Mouse (Mus musculus) B cell, adult 2 months (primary cell): ENCODE measurements around the gene Ankrd34a.
A peak's percentile ranks its signal among the peaks of the same experiment; 100 is the strongest.

Experiments used
- DNase-seq, 2 experiments: peaks; one replicate each; pipeline ENCODE4 v3.0.0; 2022

The Ankrd34a gene

DNA sequence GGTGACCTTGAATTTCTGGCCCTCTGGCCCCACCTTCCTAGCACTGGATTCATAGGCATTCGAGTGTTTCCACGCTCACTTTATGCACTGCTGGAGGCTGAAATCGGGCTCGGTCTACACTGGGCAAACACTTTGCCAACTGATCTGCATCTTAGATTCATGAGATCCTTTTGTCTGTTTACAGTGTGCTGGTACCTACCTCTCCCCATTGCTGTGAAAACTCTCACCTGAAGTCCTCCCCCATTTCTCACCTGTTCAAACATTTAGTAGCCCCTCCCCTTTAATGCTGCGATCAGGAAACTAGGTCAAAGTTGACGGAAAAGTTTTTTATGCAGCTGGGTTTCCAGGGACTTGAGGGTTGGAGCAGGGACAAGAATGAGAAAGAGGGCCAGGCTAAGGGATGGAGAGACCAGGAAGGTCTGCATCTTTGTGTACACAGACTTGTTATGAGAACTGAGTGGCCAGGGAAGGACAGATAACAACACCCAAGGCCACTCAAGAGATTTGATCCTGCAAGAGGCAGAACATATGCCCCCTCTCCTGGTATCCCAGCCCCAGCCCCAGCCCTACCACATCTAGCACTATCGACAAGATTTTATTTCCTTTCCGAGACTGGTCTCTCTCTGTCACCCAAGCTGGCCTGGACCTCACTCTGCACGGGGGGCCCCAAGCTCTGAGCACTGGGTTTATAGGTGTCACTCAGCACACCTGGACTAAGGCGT, 32.4 kb upstream of the Ankrd34a start:
- no peak for DNase-seq

DNA sequence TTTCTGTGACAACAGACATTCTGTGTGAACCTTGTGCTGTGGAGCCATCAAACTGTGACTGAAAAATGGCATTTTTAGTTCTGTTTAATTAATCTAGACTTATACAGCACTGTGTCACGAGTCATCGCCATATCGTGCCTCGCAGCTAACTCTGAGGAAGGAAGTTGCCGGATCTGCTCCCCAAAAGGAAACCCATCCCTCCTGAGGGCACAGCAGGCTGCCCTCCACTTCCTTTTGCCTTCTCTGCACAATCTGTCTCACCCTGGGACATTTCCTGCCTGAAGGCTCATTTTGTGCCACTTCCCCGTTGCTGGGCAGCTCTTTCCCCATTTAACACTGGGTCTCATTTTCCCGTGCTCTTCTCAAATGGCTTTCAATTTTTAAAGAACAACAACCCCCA, 31.8 kb upstream of the Ankrd34a start:
- DNase-seq = peak; percentile 71 to 75

DNA sequence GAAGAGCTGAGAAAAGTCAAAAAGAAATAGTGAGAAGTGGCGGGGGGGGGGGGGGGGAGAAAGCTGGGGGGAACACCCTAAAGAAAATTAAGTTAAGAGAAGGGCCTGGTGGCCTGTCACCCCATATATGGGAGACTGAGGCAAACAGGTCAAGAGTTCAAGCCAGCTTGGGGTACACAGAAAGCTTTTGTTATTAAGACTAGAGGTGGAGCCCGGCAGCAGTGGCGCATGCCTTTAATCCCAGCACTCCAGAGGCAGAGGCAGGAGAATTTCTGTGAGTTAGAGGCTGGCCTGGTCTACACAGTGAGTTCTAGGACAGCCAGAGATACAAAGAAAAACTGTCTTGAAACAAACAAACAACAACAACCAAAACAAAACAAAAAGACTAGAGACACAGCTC, 31.3 kb upstream of the Ankrd34a start:
- DNase-seq = no peak

DNA sequence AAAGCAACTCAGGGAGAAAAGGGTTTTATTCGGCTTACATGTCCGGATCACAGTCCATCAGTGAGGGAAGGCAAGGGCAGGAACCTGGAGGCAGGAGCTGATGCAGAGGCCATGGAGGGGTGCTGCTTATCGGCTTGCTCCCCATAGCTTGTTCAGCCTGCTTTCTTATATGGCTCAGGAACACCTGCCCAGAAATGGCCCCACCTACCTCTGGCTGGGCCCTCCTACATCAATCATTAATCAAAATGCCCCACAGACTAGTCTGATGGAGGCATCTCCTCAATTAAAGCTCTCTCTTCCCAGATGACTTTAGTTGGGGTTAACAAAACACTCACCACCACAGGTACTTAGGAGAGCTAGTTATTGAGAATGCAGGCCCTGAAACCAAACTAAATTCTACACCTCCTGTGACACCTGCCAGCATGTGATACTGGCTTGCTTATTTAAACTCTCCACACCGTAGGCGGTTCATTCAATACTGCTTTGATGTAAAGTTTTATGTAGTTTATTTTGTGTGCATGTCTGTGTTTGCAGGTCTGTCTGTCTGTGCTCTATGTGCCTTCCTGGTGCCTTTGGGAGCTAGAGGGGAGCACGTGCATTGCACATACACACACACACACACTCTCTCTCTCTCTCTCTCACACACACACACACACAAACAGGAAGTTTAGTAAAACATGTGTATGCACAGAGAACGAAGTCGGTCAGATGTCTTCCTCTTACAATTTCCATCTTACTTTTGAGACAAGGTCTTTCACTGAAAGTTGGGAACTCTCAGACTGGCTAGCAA, 29.6 kb upstream of the Ankrd34a start:
- no peak for DNase-seq

DNA sequence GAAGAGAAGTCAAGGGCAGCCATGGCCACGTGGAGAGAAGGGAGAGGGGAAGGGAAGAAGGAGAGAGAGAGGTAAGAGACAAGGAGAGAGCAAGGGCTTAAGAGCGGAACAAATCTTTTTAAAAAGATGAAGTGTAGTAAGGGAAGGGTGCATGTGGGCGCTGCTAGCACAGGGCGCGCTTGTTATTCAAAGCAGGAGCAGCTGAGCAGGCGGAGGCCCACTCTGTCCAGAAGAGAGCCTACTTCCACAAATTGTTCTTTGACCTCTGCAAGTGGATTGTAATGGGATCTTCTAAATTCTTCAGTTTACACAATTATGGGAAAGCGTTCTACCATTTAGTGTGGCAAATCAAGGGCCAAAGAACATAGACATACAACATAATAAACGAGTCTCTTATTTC, 27.8 kb upstream of the Ankrd34a start:
- DNase-seq = no peak

DNA sequence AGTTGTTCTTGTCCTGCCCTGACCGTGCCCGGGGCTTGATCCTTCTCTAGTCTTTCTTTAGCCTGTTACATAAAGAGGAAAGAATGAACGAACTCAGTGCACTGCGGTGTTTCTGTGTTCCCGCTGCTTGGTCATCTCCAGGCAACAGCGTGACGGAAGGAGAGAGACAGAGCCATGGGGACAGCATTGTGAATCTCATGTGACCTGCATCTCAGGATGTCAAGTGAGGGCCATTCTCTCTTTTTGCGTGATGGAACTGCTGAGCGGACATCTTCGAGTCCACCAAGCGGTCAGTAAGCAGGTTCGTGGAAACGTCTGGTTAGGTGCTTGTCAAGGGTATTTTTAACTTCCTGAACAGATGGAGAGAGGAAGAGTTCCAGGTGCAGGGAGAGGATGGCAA, 26.9 kb upstream of the Ankrd34a start:
- no peak for DNase-seq

DNA sequence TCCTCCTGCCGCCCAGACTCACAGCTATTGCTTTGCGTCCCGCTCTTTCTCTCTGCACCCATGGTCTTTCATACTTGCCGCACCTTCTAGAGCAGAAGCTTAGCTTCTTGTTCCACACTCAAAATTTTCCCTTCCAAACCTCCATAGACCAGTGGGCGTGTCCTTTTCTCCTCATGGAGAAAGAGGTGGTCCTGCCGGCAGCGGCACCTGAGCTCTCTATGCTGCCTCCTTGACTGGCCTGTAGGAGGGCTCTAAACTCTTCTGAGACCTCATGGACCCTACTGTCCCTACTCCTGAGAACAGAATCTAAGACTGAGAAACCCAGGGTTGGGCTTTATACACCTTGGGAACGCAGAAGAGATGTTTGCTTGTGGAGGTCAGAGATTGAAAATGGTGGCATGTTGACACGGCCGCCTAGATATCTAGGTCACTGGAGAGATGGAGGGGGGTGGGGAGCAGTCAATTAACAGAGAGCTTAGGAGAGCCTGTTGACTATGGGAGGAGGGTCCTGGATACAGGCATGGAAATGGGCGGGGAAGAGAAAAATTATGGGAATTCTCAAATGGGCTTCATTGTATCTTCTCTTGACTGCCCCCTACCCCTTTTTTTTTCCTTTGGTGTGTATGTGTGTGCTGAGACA, 26.4 kb upstream of the Ankrd34a start:
- DNase-seq = no peak

DNA sequence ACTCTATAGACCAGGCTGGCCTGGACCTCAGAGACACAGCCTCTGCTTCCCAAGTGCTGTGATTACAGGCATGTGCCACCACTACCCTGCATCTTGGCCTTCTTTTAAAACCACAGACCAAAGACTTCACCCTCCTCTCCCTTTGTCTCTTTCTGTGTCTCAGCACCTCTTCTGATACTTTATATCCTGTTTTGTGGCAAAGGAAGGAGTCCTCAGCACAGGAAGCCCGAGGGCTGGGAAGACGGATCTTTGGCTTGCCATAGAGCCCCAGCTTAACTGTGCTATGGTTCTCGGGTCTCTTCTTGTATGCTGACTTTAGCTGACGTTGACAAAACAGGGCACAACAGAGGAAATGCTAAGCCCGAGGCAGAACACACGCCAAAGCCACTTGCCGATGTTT, 25.8 kb upstream of the Ankrd34a start:
- DNase-seq = no peak

DNA sequence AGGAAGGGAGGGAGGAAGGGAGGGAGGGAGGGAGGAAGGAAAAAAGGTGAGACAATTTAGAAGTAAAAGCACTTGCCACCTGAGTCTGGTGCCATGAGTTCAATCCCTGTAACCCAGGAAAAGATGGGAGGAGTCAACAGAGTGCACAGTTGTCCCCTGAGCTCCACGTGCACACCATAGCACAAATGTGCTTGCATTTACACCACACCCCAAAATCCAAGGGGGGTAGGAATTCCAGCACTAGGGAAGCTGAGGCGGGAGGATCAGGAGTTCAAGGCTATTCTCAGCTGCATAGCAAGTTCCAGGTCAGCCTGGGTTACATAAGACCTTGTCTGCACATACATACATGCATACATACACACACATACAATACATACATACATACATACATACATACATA, 25.1 kb upstream of the Ankrd34a start:
- DNase-seq = no peak

DNA sequence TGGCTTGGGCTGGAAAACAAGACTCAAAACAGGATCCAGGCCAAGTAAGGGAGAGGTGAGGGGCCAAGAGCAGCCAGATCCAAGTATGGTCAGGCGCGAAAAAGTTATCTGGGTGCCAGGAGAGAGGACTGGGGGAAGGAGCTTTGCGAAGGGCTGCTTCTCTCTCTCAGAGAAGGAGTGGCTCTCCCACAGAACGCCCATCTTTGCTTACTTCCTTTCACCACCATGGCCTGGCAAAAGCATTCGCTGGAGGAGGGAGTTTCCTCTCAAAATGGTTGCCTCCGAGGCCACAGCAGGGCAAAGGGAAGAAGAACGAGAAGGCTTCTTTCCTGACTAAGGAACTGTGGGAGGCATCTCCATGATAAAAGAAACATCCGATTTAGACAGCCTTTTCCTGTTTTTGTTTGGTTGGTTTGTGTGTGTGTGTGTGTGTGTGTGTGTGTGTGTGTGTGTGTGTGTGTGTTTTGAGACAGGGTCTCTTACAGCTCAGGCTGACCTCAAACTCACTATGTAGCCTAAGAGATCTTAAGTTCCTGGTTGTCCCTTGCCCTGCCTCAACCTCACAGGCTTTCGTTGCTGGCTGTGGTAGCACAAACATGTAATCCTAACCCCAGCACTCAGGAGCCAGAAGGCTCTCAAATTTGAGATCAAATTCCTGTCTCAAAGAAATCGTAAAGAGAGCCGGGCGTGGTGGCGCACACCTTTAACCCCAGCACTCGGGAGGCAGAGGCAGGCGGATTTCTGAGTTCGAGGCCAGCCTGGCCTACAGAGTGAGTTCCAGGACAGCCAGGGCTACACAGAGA, 24.3 kb upstream of the Ankrd34a start:
- no peak for DNase-seq

DNA sequence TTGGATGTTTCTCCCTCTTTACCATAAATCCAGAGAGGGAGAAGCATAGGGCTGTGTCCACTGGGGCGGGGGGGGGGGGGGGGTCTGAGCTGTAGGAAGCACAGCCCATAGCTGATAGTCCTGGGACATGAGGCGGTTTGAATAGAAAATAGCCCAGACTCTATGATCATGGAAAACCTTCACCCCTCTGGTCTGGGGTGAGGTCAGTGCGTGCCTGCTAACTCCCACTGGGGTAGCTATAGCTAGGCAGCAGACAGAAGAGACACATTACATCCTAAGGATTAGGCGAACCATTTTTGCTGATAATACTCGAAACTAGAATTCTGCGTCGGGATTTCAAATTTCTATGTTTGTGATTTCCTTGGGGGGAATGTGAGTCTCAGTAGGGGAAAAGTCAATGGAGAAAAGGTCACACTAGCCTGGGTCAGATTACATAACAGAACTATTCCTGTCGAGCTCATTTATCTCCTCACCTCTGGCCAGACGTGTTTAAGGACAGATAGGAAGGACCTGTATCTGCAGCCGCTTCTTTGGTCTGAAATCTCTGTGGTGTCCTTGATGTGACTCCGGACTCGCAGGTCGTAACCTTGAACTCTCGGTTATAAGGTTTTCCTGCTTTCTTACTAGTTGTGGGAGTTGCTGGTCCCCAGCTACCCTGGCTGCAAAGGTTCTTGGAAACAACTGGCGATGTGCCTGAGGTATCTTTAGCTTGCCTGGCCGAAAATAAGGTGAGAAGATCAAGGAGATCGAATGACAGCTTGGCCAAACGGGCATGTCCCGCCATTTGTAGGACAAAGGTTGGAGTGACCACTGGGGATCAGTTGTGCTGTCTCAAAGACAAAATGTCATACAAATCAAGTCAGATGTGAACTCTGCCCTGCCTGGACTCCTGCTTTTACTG, 22.6 kb upstream of the Ankrd34a start:
- no peak for DNase-seq

DNA sequence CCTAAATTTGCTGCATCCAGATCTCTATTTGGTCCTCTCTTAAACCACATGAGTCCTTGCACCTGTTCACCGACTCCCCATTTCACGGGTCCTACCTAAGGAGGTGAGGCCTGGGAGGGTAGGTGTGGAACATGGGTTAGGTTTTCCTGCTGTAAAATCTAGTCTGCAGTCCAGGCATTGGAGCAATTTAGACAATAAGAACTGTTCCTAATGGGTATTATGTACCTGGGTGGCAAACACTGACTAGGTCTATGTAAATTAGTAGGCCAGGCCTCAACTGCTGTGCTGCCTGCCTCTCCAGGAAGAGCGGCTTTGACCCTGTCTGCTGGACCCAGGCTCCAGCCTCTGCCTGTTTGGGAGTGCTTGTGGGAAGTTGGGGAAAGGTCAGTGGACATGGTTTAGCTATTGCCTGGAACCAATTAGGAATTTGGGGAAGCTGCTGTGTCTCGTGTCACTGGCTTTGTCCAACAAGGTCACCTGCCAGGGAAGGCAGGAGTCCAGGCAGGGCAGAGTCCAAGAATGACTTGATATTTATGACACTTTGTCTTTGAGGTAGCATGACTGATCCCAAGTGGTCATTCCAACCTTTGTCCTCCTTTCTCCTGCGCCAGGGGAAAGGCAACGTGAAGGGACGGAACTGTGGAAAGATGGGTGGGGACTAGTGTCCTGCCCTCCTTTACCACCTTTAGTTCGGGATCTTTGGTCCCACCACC, 21.0 kb upstream of the Ankrd34a start:
- no peak for DNase-seq

DNA sequence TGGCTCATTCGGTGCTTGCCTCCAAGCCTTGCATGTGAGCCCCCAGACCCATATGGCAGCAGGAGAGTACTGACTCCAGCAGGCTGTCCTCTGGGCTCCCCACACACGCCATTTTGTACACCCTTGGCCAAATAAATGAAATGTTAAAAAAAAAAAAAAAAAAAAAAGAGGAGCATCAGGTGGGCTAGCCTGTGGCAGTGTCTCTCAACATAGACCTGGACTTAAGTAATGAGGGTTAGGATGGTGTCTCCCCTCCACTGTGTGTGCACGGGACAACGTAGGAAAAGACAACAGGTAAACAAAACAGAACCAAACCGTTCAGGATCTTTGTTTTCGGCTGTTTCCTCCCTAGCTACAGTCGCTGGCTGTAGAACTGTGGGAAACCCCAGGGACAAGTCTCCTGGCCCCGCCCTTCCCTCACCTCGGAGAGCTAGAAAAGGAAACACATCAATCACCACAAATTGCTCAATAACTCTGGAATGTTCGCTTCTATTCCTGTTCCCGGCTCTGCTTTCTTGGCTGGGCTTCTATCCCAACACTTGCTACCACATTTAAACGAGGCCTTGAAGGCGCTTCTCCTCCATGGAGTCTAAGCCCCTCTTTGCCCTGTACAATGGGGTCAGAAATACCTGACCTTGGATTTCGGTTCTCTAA, 20.3 kb upstream of the Ankrd34a start:
- no peak for DNase-seq

DNA sequence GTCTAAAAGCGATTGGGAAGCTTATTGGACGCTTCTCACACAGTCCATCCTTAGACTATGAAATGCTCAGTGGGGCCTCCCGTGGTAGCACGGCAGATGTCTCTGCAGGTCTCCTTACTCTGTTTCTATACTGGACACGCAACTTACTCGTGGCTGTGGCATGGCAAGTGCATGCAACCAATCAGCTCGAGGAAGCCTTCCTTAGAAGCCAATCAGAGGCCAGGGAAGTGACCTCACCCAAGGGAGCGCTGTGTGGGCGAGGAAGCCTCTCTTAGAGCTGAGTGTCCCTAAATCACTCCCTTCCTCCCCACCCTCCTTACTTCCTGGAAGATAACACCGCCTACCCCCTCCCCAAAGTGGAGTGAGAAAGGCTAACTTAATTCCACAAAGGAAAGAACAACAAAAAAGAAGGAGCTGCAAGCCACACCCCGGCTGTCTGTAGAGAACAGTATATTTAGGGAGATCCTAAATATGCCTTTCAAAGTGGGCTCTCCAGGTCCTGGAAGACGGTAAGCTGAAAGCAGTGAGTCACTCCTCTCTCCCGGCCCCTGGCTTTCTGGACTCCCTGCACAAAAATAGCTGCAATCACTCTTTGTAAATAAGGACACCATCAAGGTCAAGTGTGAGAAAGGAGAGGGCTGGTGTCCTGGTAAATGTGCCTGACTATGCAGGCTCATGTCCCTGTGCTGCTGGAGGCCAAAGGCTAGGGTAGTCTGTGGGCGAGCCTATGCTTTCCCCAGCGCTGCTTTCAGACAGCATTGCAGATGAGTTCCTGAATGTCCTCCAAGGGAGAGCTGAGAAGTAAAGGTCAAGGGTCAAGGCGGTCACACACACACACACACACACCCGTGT, 19.5 kb upstream of the Ankrd34a start, which contains the start of gene Gm16253:
TSS of gene Gm16253 (plus strand) at position 295 of the 852 bp plus-strand sequence.
- peak; percentile 86 to 87 for DNase-seq

DNA sequence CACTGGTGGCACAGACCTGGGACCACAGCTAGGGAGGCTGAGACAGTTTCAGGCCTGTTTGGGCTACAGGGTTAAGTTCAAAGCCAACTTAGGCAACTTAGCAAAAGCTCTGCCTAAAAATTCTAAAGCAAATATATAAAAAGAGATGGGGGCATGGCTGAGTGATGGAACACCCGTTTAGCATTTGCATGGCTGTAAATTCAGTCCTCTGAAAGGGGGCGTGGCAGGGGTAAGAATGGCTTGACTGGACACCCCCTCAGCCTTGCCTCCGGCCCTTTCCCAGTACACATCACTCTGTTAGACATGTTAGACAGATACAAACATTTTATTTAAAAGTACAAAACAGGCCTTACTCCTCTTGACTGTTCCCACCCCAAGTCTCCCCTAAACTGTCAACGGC, 18.9 kb upstream of the Ankrd34a start:
- DNase-seq = no peak

DNA sequence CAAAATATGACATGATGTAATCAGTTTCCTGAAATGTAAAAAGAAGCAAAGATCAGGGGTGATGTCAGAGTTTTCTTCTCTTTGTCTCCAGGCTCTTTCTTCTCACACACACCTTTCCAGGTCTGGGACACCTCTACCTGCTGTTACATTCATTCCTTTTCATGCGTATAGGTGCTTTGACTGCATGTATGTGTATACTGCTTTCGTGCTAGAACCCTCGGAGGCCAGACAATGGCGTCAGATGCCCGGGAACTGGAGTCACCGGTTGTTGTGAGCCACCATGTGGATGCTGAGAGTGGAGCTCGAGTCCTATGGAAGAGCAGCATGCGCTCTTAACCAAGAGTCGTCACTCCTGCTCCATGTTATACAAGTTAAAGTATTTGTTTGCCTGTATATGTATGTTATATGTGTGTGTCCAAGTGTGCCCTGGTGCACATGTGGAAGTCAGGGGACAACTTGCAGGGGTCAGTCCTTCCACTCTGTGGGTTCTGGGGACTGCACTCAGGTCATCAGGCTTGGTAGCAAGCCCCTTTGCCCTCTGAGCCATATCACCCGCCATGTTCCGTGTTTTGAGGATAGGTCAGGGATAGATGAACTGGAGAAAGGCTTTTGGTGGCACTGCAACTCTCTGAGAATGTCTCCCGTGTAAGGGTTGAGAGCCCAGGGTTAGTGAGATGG, 17.7 kb upstream of the Ankrd34a start:
- DNase-seq = peak in 1 of 2 experiments; percentile 0

DNA sequence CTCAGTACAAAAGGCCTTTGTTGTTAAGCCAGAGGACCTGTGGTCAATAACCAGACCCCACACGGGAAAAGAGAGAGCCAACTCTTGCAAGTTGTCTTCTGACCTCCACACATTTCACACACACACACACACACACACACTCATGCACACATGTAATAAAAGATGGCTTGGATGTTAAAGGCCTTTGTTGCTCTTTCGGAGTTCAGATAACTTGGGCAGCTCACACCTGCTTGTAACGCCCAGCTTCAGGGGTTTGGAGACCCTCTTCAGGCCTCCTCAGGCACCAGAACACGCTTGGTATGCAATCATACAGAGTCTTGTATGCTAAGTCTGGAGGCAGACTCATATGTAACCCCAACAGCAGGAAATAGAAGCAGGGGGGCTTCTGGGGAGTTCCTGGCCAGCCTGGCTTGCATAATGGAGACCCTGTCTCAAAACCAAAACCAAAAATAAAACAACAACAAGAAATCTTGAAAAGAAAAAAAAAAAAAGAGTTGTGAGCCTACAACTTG, 17.1 kb upstream of the Ankrd34a start:
- no peak for DNase-seq

DNA sequence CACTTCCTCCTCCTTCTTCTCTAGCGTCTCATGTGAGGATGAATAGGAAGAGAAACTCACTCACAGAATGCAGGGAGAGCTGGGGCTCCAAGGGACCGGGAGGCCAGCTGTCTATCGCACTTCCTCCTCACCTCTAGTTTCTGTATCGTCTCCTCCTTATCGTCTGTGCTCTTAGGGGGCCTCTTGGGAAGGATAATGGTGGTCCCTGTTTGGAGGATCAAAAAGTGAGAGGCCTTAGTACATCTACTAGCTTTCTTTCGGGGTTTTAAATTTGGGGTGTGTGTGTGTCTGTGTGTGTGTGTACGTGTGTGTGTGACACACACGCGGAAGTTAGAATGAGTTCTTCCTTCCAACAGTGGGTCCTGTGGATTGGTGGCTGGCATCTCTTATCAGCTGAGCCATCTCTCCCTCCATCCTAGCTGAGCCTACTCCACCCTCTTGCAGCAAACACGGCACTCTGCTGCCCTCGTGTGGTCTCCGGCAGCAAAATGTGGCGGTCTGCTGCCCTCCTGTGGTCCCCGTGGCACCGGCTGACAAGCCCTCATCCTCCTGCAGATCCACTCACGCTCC, 16.5 kb upstream of the Ankrd34a start:
- DNase-seq = peak; percentile 93

DNA sequence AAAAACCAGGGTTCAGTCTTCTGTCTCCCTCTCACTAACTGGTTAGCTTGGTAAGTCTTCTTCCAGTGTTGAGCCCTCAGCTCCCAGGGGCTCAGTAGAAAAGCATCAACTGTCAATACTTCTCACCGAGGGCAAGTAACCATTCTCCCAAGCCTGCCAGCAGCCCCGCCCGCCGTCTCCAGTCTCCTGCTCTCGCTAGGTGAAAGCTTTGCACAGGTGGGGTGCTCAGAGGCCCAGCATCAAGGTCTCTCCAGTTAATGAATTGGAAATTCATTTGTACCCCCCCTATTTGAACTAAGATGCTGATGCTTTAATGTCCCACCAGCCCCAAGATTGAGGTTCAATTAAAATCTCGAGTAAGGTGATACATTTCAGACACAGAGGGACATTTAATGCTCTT, 15.3 kb upstream of the Ankrd34a start:
- DNase-seq = no peak
